Mouse (Mus musculus): ENCODE measurements around the gene Dnali1. TPM values are rescaled to one million over a fixed set of nuclear protein-coding genes. Genes with fewer than 3 reads are reported as not detected.

The Dnali1 gene
- polyA plus RNA-seq, 1 experiment from 2014 or later: not detected

DNA sequence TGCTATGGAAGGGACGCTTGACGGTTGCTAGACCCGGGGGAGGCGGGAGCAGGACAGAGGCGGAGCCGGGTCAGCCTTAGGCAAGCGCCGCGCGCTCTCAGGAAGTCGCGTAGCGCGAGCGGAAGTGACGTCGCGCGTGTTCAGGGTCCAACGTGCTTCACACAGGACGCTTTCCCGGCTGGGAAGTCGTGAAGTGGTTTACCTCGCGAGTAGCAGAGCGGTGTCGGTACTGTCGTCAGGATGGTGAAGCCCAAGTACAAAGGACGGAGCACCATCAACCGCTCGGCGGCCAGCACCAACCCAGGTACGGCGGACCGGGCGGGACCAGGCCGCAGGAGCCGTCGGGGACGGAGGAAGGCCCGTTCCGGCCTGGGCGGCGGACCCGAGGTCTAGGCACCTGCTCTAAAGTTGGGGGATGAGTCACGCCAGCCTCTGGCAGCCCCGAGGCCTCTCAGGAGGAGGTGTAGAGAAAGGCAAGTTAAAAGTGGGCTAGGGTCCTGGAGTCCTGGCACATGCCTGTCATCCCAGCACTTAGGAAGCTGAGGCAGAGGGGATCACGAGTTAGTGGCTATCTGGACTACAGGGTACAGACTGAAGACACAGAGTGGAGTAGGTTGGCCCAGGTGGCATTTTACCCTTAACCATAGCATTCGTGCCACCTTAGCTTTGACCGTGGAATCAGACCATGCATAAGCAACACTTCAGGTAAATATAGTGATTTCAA, 35.5 kb downstream of the Dnali1 start:
- Histone ChIP-seq H3K27ac (replicated peaks in 1 of 2; ENCODE audit: control insufficient read depth in 1 of 2, insufficient read depth in 1 of 2, low read depth in 2 of 2, low read length in 2 of 2) (peak overlapping the region; percentile 42 to 59; a peak in 2 of 4 replicates), H3K4me3 (ENCODE audit: control insufficient read depth in 1 of 2, insufficient read depth in 1 of 2, low read depth in 1 of 2, low read length in 2 of 2) (peak overlapping the region; percentile 72 to 80), H3K36me3 (ENCODE audit: control insufficient read depth, insufficient read depth, low read length) (peaks cover 14% of the 10 kb centered on the region), H3K4me1 (ENCODE audit: control insufficient read depth in 2 of 2, insufficient read depth in 2 of 2, low read length in 2 of 2) (peaks cover 0 to 10% of the 10 kb centered on the region in 2 experiments; a peak in 2 of 4 replicates), H3K27me3 (ENCODE audit: control insufficient read depth, insufficient read depth, low read length) (peaks cover 8% of the 10 kb centered on the region; the same call in 1 of the 2 replicates), H3K9ac (ENCODE audit: low read length) (peak overlapping the region; percentile 88), H3K4me2 (ENCODE audit: low read length) (peak overlapping the region; percentile 96), H3K9me3 (ENCODE audit: control insufficient read depth, low read length) (no peaks in the 10 kb centered on the region)
- WGBS: under 1% methylated on average over 50 of the region's 50 CpGs
- peak; percentile 94 for ATAC-seq (ENCODE audit: insufficient number of reproducible peaks, insufficient read depth, low FRiP score, low read depth)

DNA sequence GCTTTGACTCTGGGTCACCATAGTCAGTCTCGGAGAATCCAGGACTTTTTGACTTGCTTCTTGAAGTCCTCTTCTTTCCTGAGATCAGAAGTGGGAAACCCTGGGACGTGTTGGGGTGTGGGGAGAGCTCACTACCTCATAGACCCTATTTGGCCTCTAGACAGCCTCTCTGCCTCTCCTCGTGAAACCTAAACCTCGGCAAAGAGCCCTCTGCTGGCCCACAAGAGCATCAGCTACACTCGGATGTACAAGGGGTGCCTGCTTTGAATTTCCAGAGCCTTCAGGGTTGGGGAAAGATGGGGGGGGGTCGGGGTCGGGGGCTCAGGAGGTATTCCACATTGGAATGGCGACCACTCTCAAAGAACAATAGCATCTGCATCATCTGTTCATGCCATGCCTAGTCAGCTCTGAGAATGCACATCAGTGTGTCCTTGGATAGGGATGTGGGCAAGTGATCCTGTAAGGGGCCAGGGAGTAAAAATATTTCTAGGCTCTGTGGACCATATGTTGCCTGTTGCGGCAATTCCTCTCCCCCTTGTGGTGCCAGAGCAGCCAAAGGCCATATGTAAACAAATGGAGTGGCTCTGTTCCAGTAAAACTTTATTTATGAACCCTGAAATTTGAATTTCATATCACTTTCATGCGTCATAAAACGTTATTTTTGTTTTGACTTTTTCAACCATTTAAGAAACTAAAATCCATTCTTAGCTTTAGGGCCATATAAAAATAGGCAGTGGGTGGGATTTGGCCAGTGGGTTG, 44.5 kb downstream of the Dnali1 start:
- no peaks in the 10 kb centered on the region for H3K4me1 ChIP-seq (ENCODE audit: control insufficient read depth in 2 of 2, insufficient read depth in 2 of 2, low read length in 2 of 2)
- no peak for ATAC-seq (ENCODE audit: insufficient number of reproducible peaks, insufficient read depth, low FRiP score, low read depth)
- no peak overlapping the region for H3K4me2 ChIP-seq (ENCODE audit: low read length)
- H3K9me3 ChIP-seq (ENCODE audit: control insufficient read depth, low read length): no peaks in the 10 kb centered on the region
- 35% methylated on average over 11 of the region's 11 CpGs for WGBS
- no peak overlapping the region for H3K4me3 ChIP-seq (ENCODE audit: control insufficient read depth in 1 of 2, insufficient read depth in 1 of 2, low read depth in 1 of 2, low read length in 2 of 2)
- H3K27me3 ChIP-seq (ENCODE audit: control insufficient read depth, insufficient read depth, low read length): peaks cover 6% of the 10 kb centered on the region
- no peak overlapping the region for H3K27ac ChIP-seq (replicated peaks in 1 of 2; ENCODE audit: control insufficient read depth in 1 of 2, insufficient read depth in 1 of 2, low read depth in 2 of 2, low read length in 2 of 2)
- H3K36me3 ChIP-seq (ENCODE audit: control insufficient read depth, insufficient read depth, low read length): no peaks in the 10 kb centered on the region
- H3K9ac ChIP-seq (ENCODE audit: low read length): no peak overlapping the region

DNA sequence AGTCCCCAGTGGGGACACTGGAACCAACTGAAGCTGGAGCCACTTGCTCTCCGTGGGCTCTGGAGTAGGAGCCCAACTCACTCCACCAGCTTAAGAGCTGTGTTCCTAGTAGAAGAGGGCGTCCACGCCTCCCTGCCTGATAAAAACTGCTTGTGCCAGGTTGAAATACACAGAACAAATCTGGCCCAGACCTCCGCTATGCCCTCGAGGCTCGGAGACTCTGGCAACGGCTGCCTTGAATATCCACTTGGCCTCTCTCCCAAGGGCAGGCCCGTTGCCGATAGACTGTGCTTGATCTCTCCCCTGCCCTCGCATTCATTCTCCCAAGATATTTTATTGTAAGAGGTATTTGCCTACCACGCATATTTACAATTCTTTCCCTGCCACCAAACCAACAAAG, 48.1 kb downstream of the Dnali1 start:
- H3K27ac ChIP-seq (replicated peaks in 1 of 2; ENCODE audit: control insufficient read depth in 1 of 2, insufficient read depth in 1 of 2, low read depth in 2 of 2, low read length in 2 of 2): no peak overlapping the region
- no peaks in the 10 kb centered on the region for H3K4me1 ChIP-seq (ENCODE audit: control insufficient read depth in 2 of 2, insufficient read depth in 2 of 2, low read length in 2 of 2)
- H3K27me3 ChIP-seq (ENCODE audit: control insufficient read depth, insufficient read depth, low read length): peaks cover 4% of the 10 kb centered on the region
- no peaks in the 10 kb centered on the region for H3K9me3 ChIP-seq (ENCODE audit: control insufficient read depth, low read length)
- H3K4me3 ChIP-seq (ENCODE audit: control insufficient read depth in 1 of 2, insufficient read depth in 1 of 2, low read depth in 1 of 2, low read length in 2 of 2): no peak overlapping the region
- H3K4me2 ChIP-seq (ENCODE audit: low read length): no peak overlapping the region
- no peak for ATAC-seq (ENCODE audit: insufficient number of reproducible peaks, insufficient read depth, low FRiP score, low read depth)
- no peak overlapping the region for H3K9ac ChIP-seq (ENCODE audit: low read length)
- no peaks in the 10 kb centered on the region for H3K36me3 ChIP-seq (ENCODE audit: control insufficient read depth, insufficient read depth, low read length)
- WGBS: 59% methylated on average over 11 of the region's 11 CpGs

DNA sequence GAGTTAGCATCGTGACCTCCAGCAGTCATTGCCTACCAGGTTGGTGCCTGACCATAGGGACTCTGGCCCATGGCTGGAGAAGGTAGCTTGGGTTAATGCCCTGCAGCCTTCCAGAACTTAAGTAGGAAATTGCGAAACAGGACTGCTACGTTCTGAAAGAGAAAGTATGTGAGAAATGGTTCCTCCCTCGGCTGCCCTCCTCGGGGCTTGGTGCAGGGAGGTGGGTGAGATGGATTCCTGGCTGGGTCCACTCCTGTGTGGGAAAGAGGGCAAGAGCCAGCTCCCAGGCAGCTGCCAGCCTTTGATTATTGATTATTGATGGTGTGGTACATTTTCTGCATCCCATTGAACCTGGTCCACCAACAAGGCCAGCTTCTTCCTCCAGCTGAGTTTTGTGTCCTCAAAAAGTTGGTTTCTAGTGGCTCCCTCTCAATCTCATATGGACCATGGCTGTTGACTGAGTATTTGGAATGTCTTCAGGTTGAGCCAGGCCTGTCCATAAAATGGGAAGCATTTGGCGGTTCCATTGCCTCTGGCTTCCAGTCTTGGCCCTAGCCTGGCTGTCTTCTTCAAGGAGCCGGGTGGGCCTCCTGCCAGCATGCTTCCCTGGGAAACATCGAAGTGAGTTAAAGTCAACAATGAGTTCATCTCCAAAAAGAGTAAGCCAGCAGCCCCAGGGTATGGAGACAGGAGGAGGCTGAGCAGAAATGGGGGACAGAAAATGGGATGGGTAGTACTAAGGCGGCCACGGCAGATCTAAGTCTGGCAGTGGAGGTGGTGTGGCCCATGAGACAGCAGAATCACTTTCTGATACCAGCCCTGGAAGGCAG, 49.5 kb downstream of the Dnali1 start, which contains the start of gene Gnl2:
Gene Gnl2, plus strand, starts transcription at position 780 of the 830 bp plus-strand sequence.
- no peaks in the 10 kb centered on the region for H3K4me1 ChIP-seq (ENCODE audit: control insufficient read depth in 2 of 2, insufficient read depth in 2 of 2, low read length in 2 of 2)
- no peak within 1 kb of the TSS for H3K9ac ChIP-seq (ENCODE audit: low read length)
- no peak within 1 kb of the TSS for H3K4me3 ChIP-seq (ENCODE audit: control insufficient read depth in 1 of 2, insufficient read depth in 1 of 2, low read depth in 1 of 2, low read length in 2 of 2)
- H3K9me3 ChIP-seq (ENCODE audit: control insufficient read depth, low read length): no peaks in the 10 kb centered on the region
- no peak within 1 kb of the TSS for H3K27ac ChIP-seq (replicated peaks in 1 of 2; ENCODE audit: control insufficient read depth in 1 of 2, insufficient read depth in 1 of 2, low read depth in 2 of 2, low read length in 2 of 2)
- H3K27me3 ChIP-seq (ENCODE audit: control insufficient read depth, insufficient read depth, low read length): peaks cover 4% of the 10 kb centered on the region
- no peaks in the 10 kb centered on the region for H3K36me3 ChIP-seq (ENCODE audit: control insufficient read depth, insufficient read depth, low read length)
- 69% methylated on average over 10 of the region's 10 CpGs for WGBS
- no peak for ATAC-seq (ENCODE audit: insufficient number of reproducible peaks, insufficient read depth, low FRiP score, low read depth)
- H3K4me2 ChIP-seq (ENCODE audit: low read length): no peak within 1 kb of the TSS

DNA sequence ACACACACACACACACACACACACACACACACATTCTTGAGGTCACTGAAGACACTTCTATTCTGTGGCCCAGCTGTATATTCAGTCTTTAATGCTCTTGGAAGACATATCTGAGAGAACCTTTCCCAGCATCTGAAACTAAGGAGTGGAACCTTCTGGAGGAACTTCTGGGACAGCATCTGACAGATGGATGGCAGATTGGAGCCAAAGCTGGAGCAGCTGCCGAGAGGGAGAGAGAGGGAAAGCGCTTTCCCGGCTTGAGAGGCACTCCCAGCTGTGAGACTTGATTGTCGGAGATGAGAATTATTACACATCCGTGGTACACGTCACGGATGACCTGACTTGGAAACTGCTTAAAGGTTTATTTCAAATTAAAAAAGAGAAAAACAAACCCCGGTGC, 56.8 kb downstream of the Dnali1 start:
- no peak overlapping the region for H3K9ac ChIP-seq (ENCODE audit: low read length)
- no peak overlapping the region for H3K4me3 ChIP-seq (ENCODE audit: control insufficient read depth in 1 of 2, insufficient read depth in 1 of 2, low read depth in 1 of 2, low read length in 2 of 2)
- ATAC-seq (ENCODE audit: insufficient number of reproducible peaks, insufficient read depth, low FRiP score, low read depth): no peak
- H3K4me2 ChIP-seq (ENCODE audit: low read length): no peak overlapping the region
- no peaks in the 10 kb centered on the region for H3K9me3 ChIP-seq (ENCODE audit: control insufficient read depth, low read length)
- WGBS: 66% methylated on average over 8 of the region's 8 CpGs
- H3K36me3 ChIP-seq (ENCODE audit: control insufficient read depth, insufficient read depth, low read length): no peaks in the 10 kb centered on the region
- H3K27ac ChIP-seq (replicated peaks in 1 of 2; ENCODE audit: control insufficient read depth in 1 of 2, insufficient read depth in 1 of 2, low read depth in 2 of 2, low read length in 2 of 2): no peak overlapping the region
- peaks cover 52% of the 10 kb centered on the region for H3K27me3 ChIP-seq (ENCODE audit: control insufficient read depth, insufficient read depth, low read length)
- H3K4me1 ChIP-seq (ENCODE audit: control insufficient read depth in 2 of 2, insufficient read depth in 2 of 2, low read length in 2 of 2): no peaks in the 10 kb centered on the region; a peak in 1 of 4 replicates

DNA sequence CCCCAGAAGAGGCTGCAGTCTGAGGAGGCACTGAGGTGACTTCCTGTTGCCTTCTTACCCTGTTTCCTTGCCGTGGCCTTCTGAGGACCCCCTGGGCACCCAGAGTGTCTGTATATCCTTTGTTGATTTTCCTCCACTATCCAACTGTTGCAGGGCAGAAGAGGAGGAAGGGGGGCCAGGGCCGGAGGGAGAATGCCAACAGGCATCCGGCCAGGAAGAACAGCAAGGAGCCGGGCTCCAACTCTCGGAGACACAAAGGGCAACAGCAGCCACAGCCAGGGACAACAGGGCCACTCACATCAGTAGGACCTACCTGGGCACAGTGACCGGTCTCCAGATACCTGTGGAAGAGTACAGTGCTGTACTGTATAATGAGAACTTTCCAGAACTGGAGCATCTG, 57.3 kb downstream of the Dnali1 start:
- no peaks in the 10 kb centered on the region for H3K36me3 ChIP-seq (ENCODE audit: control insufficient read depth, insufficient read depth, low read length)
- no peaks in the 10 kb centered on the region; a peak in 1 of 4 replicates for H3K4me1 ChIP-seq (ENCODE audit: control insufficient read depth in 2 of 2, insufficient read depth in 2 of 2, low read length in 2 of 2)
- no peak overlapping the region for H3K27ac ChIP-seq (replicated peaks in 1 of 2; ENCODE audit: control insufficient read depth in 1 of 2, insufficient read depth in 1 of 2, low read depth in 2 of 2, low read length in 2 of 2)
- WGBS: 59% methylated on average over 6 of the region's 6 CpGs
- peaks cover 52% of the 10 kb centered on the region for H3K27me3 ChIP-seq (ENCODE audit: control insufficient read depth, insufficient read depth, low read length)
- no peaks in the 10 kb centered on the region for H3K9me3 ChIP-seq (ENCODE audit: control insufficient read depth, low read length)
- no peak overlapping the region for H3K4me3 ChIP-seq (ENCODE audit: control insufficient read depth in 1 of 2, insufficient read depth in 1 of 2, low read depth in 1 of 2, low read length in 2 of 2)
- H3K9ac ChIP-seq (ENCODE audit: low read length): no peak overlapping the region
- ATAC-seq (ENCODE audit: insufficient number of reproducible peaks, insufficient read depth, low FRiP score, low read depth): no peak
- no peak overlapping the region for H3K4me2 ChIP-seq (ENCODE audit: low read length)

DNA sequence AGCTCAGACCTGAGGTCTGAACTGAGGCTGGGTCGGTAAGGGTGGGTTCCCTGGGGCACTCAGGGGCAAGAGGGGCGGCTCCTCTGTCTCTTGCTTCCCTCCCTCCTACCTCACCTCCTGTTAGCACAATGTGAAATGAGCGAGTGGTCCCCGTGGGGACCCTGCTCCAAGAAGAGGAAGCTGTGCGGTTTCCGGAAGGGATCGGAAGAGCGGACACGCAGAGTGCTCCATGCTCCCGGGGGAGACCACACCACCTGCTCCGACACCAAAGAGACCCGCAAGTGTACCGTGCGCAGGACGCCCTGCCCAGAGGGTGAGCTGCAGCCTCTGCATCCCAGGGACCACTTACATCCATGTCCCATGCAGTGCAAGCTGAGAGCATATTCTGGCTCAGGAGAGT, 58.0 kb downstream of the Dnali1 start:
- H3K4me2 ChIP-seq (ENCODE audit: low read length): no peak overlapping the region
- no peak overlapping the region for H3K4me3 ChIP-seq (ENCODE audit: control insufficient read depth in 1 of 2, insufficient read depth in 1 of 2, low read depth in 1 of 2, low read length in 2 of 2)
- H3K36me3 ChIP-seq (ENCODE audit: control insufficient read depth, insufficient read depth, low read length): no peaks in the 10 kb centered on the region
- no peaks in the 10 kb centered on the region; a peak in 1 of 4 replicates for H3K4me1 ChIP-seq (ENCODE audit: control insufficient read depth in 2 of 2, insufficient read depth in 2 of 2, low read length in 2 of 2)
- H3K9me3 ChIP-seq (ENCODE audit: control insufficient read depth, low read length): no peaks in the 10 kb centered on the region
- peaks cover 52% of the 10 kb centered on the region for H3K27me3 ChIP-seq (ENCODE audit: control insufficient read depth, insufficient read depth, low read length)
- WGBS: 47% methylated on average over 15 of the region's 15 CpGs
- no peak for ATAC-seq (ENCODE audit: insufficient number of reproducible peaks, insufficient read depth, low FRiP score, low read depth)
- no peak overlapping the region for H3K9ac ChIP-seq (ENCODE audit: low read length)
- H3K27ac ChIP-seq (replicated peaks in 1 of 2; ENCODE audit: control insufficient read depth in 1 of 2, insufficient read depth in 1 of 2, low read depth in 2 of 2, low read length in 2 of 2): no peak overlapping the region

All from heart, embryonic 14.5 days (tissue).